Mouse (Mus musculus): Measurements from ENCODE around the gene Sorl1. TPM values are rescaled to one million over a fixed set of nuclear protein-coding genes. Genes with fewer than 3 reads are reported as not detected.

Gene Sorl1
- total and polyA plus RNA-seq, 2 experiments from 2014 or later: 5.6 to 17.9 TPM

DNA sequence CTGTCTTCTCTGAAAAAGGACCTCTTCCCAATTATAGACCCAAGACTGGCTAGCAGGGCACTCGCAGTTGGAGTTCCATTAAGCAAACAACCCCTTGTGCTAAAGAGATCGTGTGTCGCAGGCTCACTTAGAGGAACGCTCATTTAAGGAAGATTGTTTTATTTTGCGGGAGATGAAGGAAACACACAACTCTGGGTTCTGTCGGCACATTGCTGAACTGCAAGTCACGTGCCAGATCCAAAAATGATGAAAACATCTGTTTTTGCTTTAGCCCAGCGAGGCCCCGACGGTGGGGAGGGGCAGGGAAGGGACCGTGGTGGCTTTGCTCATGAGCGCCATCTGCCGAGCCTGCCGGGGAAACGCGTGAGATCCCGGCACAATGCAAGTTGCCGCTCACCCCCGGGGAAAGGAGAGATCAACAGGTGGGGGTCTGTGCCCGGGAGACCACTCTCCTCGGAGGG, 173.1 kb downstream of the Sorl1 start:
- Histone ChIP-seq H3K4me3 (ENCODE audit: low read depth, low read length) (peak overlapping the region; percentile 43), H3K36me3 (ENCODE audit: insufficient read depth) (no peaks in the 10 kb centered on the region), H3K9me3 (ENCODE audit: low read length) (no peaks in the 10 kb centered on the region), H3K9ac (peak overlapping the region; percentile 79), H3K4me1 (ENCODE audit: insufficient read depth) (peaks cover 37% of the 10 kb centered on the region), H3K27ac (ENCODE audit: low read depth, low read length) (peak overlapping the region; percentile 99), H3K4me2 (ENCODE audit: low read depth) (peak overlapping the region; percentile 83), H3K27me3 (ENCODE audit: insufficient read depth, low read length) (no peaks in the 10 kb centered on the region)
- TF ChIP-seq CTCF (IDR thresholded peaks at IDR 0.05; ENCODE audit: low read depth): peak; percentile 97
- peak; percentile 85 for ATAC-seq
- WGBS: 2% methylated on average over 21 of the region's 21 CpGs
- DNase-seq: peak; percentile 97

DNA sequence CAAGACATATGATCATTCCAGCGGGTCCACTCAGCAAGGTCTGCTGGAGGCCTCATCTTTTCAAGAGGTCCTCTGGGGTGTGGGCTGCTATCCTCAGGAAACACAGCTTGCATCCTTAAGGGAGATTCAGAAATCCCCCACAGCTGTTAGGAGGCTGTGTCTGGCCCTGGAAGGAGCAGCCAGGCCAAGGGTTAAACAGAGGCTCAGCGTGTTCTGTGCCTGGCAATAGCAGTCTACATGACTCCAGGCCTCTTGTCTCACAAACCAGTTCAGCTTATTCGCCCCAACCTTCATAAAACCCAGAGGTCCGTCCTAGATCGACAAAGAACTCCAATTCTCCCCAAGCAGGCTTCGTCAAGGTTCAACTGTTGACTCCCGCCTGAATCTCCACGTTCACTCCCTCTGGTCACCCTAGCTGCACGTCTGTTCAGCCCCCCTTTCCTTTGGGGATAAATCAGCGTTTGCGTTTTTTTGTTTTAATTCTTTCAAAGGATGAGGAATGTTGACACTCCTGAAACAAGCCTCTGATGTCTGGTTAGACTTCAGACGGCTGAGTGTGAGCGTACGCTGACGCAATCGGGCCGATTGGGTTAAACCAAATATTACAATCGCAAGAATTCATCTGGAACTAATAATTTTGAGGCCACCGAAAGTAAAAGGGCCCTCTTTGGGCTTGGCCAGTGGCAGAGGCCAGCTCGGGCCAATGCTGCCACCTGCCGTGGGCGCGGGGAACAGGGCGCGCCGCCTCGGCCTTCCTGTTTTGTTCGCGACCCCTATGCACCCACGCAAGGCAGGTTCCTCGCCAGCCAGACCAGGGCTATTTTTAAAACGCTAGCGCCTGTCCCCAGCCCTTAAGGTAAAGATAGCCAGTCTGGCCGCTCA, 173.7 kb downstream of the Sorl1 start:
- Histone ChIP-seq H3K9ac (peak overlapping the region; percentile 79), H3K9me3 (ENCODE audit: low read length) (no peaks in the 10 kb centered on the region), H3K27ac (ENCODE audit: low read depth, low read length) (peak overlapping the region; percentile 99), H3K4me1 (ENCODE audit: insufficient read depth) (peaks cover 37% of the 10 kb centered on the region), H3K27me3 (ENCODE audit: insufficient read depth, low read length) (no peaks in the 10 kb centered on the region), H3K4me3 (ENCODE audit: low read depth, low read length) (peak overlapping the region; percentile 43), H3K4me2 (ENCODE audit: low read depth) (peak overlapping the region; percentile 83), H3K36me3 (ENCODE audit: insufficient read depth) (no peaks in the 10 kb centered on the region)
- peak; percentile 89 for DNase-seq
- TF ChIP-seq CTCF (IDR thresholded peaks at IDR 0.05; ENCODE audit: low read depth): peak; percentile 83
- 5% methylated on average over 34 of the region's 34 CpGs for WGBS
- ATAC-seq: peak; percentile 63

DNA sequence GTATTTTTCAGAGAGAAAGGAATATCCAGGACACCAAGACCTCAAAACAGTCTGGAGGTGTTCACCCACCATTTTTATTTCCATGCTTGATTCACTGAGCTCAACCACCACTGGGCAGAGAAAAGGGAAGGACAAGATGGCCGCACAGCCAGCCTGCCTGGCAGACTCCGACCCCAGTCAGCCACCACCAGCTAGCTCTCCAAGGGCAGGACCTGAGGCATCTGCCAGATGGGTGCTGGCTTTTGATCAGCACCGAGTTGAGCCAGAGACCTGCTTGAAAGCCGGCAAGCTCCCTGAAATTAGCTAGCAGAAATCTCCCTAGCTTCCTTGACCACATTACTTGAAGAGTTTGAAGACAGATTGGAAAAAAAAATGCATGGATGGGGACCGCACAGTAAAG, 174.6 kb downstream of the Sorl1 start:
- H3K4me1 ChIP-seq (ENCODE audit: insufficient read depth): peaks cover 37% of the 10 kb centered on the region
- H3K36me3 ChIP-seq (ENCODE audit: insufficient read depth): no peaks in the 10 kb centered on the region
- no peaks in the 10 kb centered on the region for H3K9me3 ChIP-seq (ENCODE audit: low read length)
- no peak for TF ChIP-seq CTCF (IDR thresholded peaks at IDR 0.05; ENCODE audit: low read depth)
- H3K4me3 ChIP-seq (ENCODE audit: low read depth, low read length): no peak overlapping the region
- WGBS: 54% methylated on average over 5 of the region's 5 CpGs
- DNase-seq: no peak
- H3K27me3 ChIP-seq (ENCODE audit: insufficient read depth, low read length): no peaks in the 10 kb centered on the region
- peak overlapping the region; percentile 79; the same call in 1 of the 2 replicates for H3K9ac ChIP-seq
- H3K27ac ChIP-seq (ENCODE audit: low read depth, low read length): peak overlapping the region; percentile 99
- H3K4me2 ChIP-seq (ENCODE audit: low read depth): no peak overlapping the region
- ATAC-seq: no peak

DNA sequence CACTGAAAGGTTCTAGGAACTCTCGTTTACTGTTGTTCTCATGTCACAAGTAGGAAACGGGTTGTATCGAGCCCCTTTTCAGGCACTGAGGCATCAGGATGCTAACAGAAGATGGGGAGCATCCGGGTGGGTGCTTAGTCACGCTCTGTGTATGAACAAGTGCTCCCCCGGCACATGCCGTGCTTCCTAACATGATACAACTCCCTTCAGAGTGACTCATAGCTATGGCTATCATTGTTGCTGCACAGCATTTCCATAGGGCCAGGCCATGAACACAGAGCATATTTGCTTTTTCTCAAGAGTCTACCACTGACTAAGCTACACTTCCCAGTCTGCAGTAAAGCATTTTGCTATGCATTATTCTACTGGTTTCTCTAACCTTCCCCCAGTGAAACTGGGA, 179.1 kb downstream of the Sorl1 start:
- Histone ChIP-seq H3K4me2 (ENCODE audit: low read depth) (no peak overlapping the region), H3K9ac (no peak overlapping the region), H3K4me1 (ENCODE audit: insufficient read depth) (peaks cover 9% of the 10 kb centered on the region; the same call in 1 of the 2 replicates), H3K27me3 (ENCODE audit: insufficient read depth, low read length) (no peaks in the 10 kb centered on the region), H3K27ac (ENCODE audit: low read depth, low read length) (no peak overlapping the region), H3K4me3 (ENCODE audit: low read depth, low read length) (no peak overlapping the region), H3K9me3 (ENCODE audit: low read length) (no peaks in the 10 kb centered on the region), H3K36me3 (ENCODE audit: insufficient read depth) (no peaks in the 10 kb centered on the region)
- DNase-seq (no peak), ATAC-seq (no peak)
- 96% methylated on average over 7 of the region's 7 CpGs for whole genome bisulfite sequencing
- no peak for TF ChIP-seq CTCF (IDR thresholded peaks at IDR 0.05; ENCODE audit: low read depth)

DNA sequence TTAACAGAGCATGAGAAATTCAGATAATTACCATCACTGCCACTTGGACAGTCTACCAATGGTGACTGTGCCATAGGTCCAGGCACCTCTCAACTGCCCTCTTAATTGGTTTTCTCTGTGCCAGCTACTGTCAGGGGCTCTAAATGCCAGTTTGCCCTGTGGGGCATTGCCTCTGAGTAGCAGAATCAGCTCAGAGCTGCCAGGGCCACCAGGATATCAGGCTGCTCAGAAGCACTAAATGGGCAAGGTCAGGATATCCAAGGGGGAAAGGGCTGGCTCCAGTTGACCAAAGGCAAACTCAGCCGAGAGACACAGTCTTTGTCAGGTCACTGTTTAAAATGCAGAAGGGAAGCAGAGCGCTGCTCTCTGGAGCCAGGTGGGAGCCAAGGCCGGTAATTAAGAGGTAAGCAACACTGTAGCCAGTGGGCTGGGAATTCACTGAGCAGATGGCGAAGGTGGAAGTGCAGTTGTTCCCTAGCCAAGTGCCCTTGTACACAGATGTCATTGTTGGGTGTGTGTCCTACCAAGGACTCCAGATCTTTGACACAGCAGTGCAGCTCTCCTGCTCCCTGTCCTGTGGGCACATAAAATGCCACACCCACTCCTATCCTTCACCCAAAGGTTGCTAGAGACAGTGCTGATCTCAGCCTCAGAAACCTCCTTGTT, 181.0 kb downstream of the Sorl1 start:
- no peak overlapping the region for H3K4me3 ChIP-seq (ENCODE audit: low read depth, low read length)
- H3K36me3 ChIP-seq (ENCODE audit: insufficient read depth): no peaks in the 10 kb centered on the region
- no peak overlapping the region for H3K4me2 ChIP-seq (ENCODE audit: low read depth)
- no peak overlapping the region for H3K9ac ChIP-seq
- ATAC-seq (no peak), DNase-seq (no peak)
- H3K27ac ChIP-seq (ENCODE audit: low read depth, low read length): no peak overlapping the region
- H3K4me1 ChIP-seq (ENCODE audit: insufficient read depth): peaks cover 4% of the 10 kb centered on the region; the same call in 1 of the 2 replicates
- TF ChIP-seq CTCF (IDR thresholded peaks at IDR 0.05; ENCODE audit: low read depth): no peak
- no peaks in the 10 kb centered on the region for H3K27me3 ChIP-seq (ENCODE audit: insufficient read depth, low read length)
- no peaks in the 10 kb centered on the region for H3K9me3 ChIP-seq (ENCODE audit: low read length)
- 48% methylated on average over 4 of the region's 4 CpGs for WGBS

DNA sequence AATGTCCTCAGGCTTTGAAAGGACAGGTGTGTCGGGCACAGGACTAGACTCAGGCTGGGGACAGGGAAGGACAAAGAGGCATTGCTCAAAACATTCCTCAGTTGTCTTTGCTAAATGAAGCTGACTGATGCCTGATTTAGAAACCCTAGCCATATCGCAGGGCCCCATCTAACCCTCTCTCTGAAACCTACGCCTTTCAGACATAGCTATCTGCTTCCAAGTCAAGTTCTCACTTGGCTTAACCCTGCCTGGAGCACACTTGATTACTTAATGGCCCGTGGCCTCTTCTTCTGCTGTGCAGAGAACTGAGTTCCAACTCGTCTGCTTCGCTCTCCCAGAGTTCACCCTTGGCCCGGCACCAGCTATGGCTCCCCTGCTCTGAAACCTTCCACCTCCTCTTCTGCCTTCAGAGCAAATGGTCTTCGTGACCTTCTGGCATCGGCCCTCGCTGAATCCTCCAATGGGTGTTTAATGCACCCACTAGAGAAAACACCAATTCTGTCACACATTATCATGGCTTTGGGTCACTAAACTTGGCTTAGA, 183.7 kb downstream of the Sorl1 start:
- H3K27ac ChIP-seq (ENCODE audit: low read depth, low read length): no peak overlapping the region
- DNase-seq (no peak), ATAC-seq (no peak)
- no peak overlapping the region for H3K4me2 ChIP-seq (ENCODE audit: low read depth)
- H3K4me1 ChIP-seq (ENCODE audit: insufficient read depth): peaks cover 22% of the 10 kb centered on the region
- TF ChIP-seq CTCF (IDR thresholded peaks at IDR 0.05; ENCODE audit: low read depth): no peak
- H3K36me3 ChIP-seq (ENCODE audit: insufficient read depth): no peaks in the 10 kb centered on the region
- no peaks in the 10 kb centered on the region for H3K27me3 ChIP-seq (ENCODE audit: insufficient read depth, low read length)
- no peak overlapping the region for H3K9ac ChIP-seq
- no peak overlapping the region for H3K4me3 ChIP-seq (ENCODE audit: low read depth, low read length)
- no peaks in the 10 kb centered on the region for H3K9me3 ChIP-seq (ENCODE audit: low read length)
- 67% methylated on average over 10 of the region's 10 CpGs for WGBS
